Mouse (Mus musculus): ENCODE measurements around the gene Taok3. TPM values are rescaled to one million over a fixed set of nuclear protein-coding genes. Genes with fewer than 3 reads are reported as not detected.

The Taok3 gene
- total RNA-seq, 2 experiments from 2014 or later = 13.7 to 14.7 TPM

- no peak for DNase-seq (ENCODE audit: low spot score in 2 of 2)
Measured at GRCm38 (mm10) chr5:117242671-117243478, 122.9 kb downstream of the Taok3 start.

- DNase-seq (ENCODE audit: low spot score in 2 of 2) = no peak
Measured at GRCm38 (mm10) chr5:117245170-117245569, 125.2 kb downstream of the Taok3 start.

GRCm38 (mm10) chr5:117248351-117248750, 128.4 kb downstream of the Taok3 start:
- DNase-seq (ENCODE audit: low spot score in 2 of 2) = no peak

GRCm38 (mm10) chr5:117250796-117251195, 130.9 kb downstream of the Taok3 start:
- no peak for DNase-seq (ENCODE audit: low spot score in 2 of 2)

GRCm38 (mm10) chr5:117251763-117252162, 131.8 kb downstream of the Taok3 start:
- DNase-seq (ENCODE audit: low spot score in 2 of 2) = no peak

GRCm38 (mm10) chr5:117258276-117258675, 138.3 kb downstream of the Taok3 start:
- no peak for DNase-seq (ENCODE audit: low spot score in 2 of 2)

- no peak for DNase-seq (ENCODE audit: low spot score in 2 of 2)
Measured at GRCm38 (mm10) chr5:117263566-117263965, 143.6 kb downstream of the Taok3 start.

- DNase-seq (ENCODE audit: low spot score in 2 of 2) = no peak
Measured at GRCm38 (mm10) chr5:117264701-117265100, 144.8 kb downstream of the Taok3 start.

GRCm38 (mm10) chr5:117267913-117268312, 148.0 kb downstream of the Taok3 start:
- no peak for DNase-seq (ENCODE audit: low spot score in 2 of 2)

GRCm38 (mm10) chr5:117268749-117269148, 148.8 kb downstream of the Taok3 start:
- DNase-seq (ENCODE audit: low spot score in 2 of 2) = no peak

- DNase-seq (ENCODE audit: low spot score in 2 of 2) = no peak
Measured at GRCm38 (mm10) chr5:117269395-117269794, 149.5 kb downstream of the Taok3 start.

- DNase-seq (ENCODE audit: low spot score in 2 of 2) = no peak
Measured at GRCm38 (mm10) chr5:117271945-117272344, 152.0 kb downstream of the Taok3 start.

GRCm38 (mm10) chr5:117274817-117275216, 154.9 kb downstream of the Taok3 start:
- no peak for DNase-seq (ENCODE audit: low spot score in 2 of 2)

- no peak for DNase-seq (ENCODE audit: low spot score in 2 of 2)
Measured at GRCm38 (mm10) chr5:117277784-117278183, 157.9 kb downstream of the Taok3 start.

- no peak for DNase-seq (ENCODE audit: low spot score in 2 of 2)
Measured at GRCm38 (mm10) chr5:117278809-117279668, 159.1 kb downstream of the Taok3 start.

GRCm38 (mm10) chr5:117279669-117280050, 159.7 kb downstream of the Taok3 start:
- DNase-seq (ENCODE audit: low spot score in 2 of 2) = no peak

GRCm38 (mm10) chr5:117281536-117281935, 161.6 kb downstream of the Taok3 start:
- no peak for DNase-seq (ENCODE audit: low spot score in 2 of 2)

GRCm38 (mm10) chr5:117282360-117282759, 162.4 kb downstream of the Taok3 start:
- no peak for DNase-seq (ENCODE audit: low spot score in 2 of 2)

GRCm38 (mm10) chr5:117284029-117284428, 164.1 kb downstream of the Taok3 start:
- DNase-seq (ENCODE audit: low spot score in 2 of 2) = no peak

- DNase-seq (ENCODE audit: low spot score in 2 of 2) = no peak
Measured at GRCm38 (mm10) chr5:117284682-117285081, 164.8 kb downstream of the Taok3 start.

GRCm38 (mm10) chr5:117285266-117285665, 165.3 kb downstream of the Taok3 start:
- DNase-seq (ENCODE audit: low spot score in 2 of 2) = no peak

- no peak for DNase-seq (ENCODE audit: low spot score in 2 of 2)
Measured at GRCm38 (mm10) chr5:117286286-117286685, 166.4 kb downstream of the Taok3 start.

Data from gastrocnemius, postnatal 4 days (tissue).